Mouse (Mus musculus) spleen, embryonic (tissue): ENCODE results near the gene Adam22.

ENCODE experiments used
- CTCF ChIA-PET: fragments of 350-600 bp; sonication (Branson Sonifier 250); formaldehyde crosslinking; loops from one replicate; lab custom pipeline; 2022; lab: Charles Lee

The Adam22 gene

GRCm38 (mm10) chr5:8180646-8181045, 187.3 kb downstream of the Adam22 start:
- CTCF ChIA-PET = no interaction called here

GRCm38 (mm10) chr5:8178111-8178510, 189.8 kb downstream of the Adam22 start:
- CTCF ChIA-PET = no interaction called here

- CTCF ChIA-PET = interaction anchor here (0.7 kb wide), 1 partner anchor 153 kb away, joined by 7 read pairs; no protein-coding TSS in a partner anchor
Measured at GRCm38 (mm10) chr5:8164773-8165172, 203.2 kb downstream of the Adam22 start.

DNA sequence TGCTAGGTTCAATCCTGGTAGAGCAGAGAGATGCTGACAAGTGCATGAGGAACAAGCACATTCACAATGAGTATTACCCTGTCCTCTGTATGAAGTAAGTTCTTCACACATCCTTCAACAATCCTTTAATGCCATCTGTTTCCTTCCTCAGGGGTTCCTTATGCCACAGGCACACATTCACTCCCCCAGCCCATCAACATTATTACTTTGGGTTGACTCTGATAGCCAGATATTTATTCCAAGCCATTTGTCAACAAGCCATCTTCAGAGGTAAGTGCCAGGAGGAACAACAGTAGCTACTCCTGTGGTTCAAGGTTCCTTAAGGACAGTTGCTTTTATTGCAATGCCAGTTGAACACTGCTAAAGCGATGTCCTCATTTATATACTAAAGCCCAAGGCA, 216.3 kb downstream of the Adam22 start:
- CTCF ChIA-PET = no interaction called here

DNA sequence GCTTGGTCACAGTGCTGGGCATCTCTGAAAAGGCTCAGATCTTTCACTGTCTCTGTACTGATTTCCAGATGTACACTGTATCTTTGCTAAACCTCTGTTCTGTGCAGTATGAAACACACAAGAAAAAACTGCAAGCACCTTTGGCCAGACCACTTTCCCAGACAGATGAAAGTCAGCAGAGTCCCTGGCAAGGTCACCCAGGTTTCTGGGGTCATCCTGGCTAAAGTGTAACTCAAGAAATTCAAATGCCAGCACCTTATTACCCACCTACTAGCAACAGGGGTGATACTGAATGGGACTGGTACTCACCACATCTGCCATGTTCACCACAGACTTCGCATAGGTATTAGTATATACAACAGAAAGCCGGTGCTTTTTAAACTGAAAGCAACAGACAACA, 221.8 kb downstream of the Adam22 start:
- CTCF ChIA-PET = no interaction called here

GRCm38 (mm10) chr5:8145473-8145872, 222.5 kb downstream of the Adam22 start:
- CTCF ChIA-PET = no interaction called here

GRCm38 (mm10) chr5:8132546-8132945, 235.4 kb downstream of the Adam22 start:
- CTCF ChIA-PET = no interaction called here

DNA sequence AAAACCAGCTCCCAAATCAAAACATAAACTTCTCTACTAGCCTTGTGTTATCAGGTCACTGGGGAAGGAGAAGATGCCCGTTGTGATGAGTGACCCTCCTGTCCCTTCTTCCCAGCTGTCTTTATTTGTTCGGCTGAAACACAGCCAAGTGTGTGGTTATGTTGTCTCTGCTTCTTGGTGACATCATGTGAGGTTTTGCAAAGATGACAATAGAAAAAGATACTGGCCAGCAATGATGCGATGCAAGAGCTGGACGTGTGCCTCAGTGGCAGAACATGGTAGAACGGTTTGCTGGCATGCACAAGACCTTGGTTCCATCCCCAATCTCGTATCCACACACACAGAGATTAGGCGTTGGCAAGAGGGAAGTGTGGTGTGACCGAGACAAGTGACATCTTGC, 236.0 kb downstream of the Adam22 start:
- CTCF ChIA-PET = no interaction called here

DNA sequence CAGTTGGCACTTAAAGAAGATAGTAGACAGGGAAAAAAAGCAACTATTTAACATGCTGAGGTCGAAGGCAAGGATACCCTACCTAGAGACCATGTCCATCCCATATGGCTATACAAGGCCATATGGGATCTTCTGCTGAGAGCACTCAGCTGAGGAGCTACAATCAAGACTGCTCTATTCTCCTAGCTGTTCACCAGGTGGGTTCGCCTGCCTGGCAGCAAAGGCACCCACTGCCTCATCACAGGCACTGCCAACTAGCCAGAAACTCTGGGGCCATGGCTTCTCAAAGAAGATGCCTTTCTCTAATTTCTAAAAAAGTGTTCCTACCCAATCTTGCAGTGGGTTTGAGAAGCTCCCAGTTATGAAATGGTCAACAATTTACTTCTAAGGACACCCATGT, 238.2 kb downstream of the Adam22 start:
- CTCF ChIA-PET = no interaction called here

DNA sequence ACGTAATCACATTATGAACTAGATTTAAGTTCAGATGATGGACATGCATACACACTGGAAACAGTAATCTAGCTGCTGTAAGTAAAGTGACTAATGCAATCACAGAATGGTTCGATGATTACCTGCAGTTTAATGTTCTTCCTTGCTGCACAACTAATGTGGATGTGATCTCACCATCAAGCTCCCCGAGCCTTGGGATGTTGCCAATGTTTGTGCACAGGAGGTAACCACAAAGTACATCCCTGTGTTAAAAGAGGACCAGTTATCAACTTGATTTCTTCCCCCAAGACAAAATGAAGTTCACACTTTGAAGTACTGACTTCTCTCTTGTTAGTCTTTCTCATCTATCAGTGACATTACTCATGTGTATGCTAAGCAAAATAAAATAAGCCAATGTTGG, 247.0 kb downstream of the Adam22 start:
- CTCF ChIA-PET = no interaction called here

- CTCF ChIA-PET = no interaction called here
Measured at GRCm38 (mm10) chr5:8120087-8120486, 247.9 kb downstream of the Adam22 start.

GRCm38 (mm10) chr5:8116561-8117168, 251.3 kb downstream of the Adam22 start:
- CTCF ChIA-PET = no interaction called here

GRCm38 (mm10) chr5:8112246-8112645, 255.7 kb downstream of the Adam22 start:
- CTCF ChIA-PET = no interaction called here

DNA sequence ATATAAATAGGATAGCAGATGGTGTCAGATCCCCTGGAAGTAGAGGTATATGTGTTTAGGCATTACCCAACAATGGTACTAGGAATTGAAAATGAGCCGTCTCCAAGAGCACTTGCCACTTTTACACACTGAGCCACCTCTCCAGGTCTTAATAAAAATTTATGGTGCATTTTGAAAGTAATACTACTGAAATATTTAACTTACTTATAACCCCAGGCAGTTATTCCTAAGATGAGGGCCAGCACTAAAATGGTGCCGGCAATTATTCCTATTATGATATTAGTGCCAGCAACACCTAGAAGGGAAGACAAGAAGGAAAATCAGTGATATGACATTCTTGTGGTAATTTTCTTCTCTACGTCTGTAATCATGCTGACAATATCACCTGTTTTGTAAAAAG, 256.3 kb downstream of the Adam22 start:
- CTCF ChIA-PET = no interaction called here

GRCm38 (mm10) chr5:8095689-8096088, 272.3 kb downstream of the Adam22 start:
- CTCF ChIA-PET = no interaction called here

DNA sequence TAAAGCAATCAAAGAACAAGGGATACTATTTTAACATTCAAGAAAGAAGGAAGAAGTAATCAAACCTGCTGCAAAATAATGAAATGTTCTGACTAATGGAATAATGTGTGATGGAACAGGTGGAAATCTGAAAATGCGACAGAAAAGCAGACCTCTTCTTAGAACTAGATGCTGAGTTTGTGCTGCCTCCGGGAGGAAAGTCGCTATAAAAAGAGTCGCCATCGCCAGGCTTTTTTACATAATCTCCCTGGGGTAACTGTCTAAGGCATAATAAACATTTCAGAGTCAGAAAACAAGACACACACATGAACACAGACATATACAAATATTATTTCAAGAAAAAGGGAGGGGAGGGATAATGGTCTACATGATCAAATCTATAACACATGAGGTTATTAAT, 273.0 kb downstream of the Adam22 start:
- CTCF ChIA-PET = no interaction called here

DNA sequence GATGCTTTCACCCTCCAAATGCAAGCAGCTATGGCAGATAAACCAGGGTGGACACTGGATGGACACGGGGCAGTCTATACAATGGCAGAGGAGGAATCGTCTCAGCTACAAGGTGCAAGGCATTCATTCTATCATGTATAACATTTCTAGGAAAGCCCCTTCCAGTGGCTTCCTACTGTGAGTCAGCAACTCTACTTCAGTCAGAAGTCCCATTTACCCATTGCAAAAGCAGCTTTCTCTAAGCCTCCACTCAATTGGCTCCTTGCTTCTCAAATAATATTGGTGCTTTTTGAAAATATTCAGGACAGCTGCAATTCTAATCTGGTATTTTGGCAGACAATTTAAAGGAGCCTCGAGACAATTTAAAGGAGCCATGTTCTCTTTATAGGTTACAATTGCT, 279.8 kb downstream of the Adam22 start:
- CTCF ChIA-PET = no interaction called here

DNA sequence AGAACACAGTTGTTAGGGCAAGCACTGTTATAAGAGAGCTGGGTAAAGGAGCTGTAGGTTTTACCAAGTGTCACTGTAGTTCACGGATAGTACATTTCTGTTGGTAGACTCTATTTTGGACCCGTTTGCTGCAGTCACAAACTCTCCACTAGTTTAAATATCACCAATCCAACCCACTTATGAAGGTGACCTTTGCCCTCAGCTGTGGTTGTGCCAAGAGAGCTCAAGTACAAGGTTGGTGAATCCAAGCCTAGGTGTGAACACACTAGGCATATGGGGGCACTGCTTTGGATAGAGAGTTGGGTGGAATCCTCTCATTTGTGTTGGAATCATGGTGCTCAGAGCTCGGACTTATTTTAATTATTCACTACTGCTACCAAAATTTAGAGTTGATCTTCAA, 282.3 kb downstream of the Adam22 start:
- CTCF ChIA-PET = no interaction called here

GRCm38 (mm10) chr5:8082800-8083509, 285.0 kb downstream of the Adam22 start:
- CTCF ChIA-PET = no interaction called here

DNA sequence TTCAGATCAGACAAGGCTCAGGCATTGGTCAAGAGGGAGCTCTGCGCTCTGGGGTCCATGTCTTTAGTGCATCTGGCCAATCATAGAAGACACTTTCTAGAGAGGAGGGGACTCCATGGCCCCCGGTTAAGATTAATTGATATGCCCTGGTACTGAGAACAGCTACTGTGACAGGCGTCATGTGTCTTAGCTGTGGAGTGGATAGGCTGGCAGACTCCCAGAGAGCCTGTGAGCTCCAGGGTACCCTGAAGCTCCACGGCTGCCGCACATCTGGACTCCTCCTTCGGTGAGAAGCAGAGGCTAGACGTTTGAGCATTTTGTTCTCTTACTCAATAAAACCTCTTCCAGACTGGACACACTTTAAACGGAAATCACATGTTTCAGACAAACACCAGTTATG, 290.5 kb downstream of the Adam22 start:
- CTCF ChIA-PET = no interaction called here

GRCm38 (mm10) chr5:8073901-8074561, 293.9 kb downstream of the Adam22 start:
- CTCF ChIA-PET = no interaction called here

- CTCF ChIA-PET = no interaction called here
Measured at GRCm38 (mm10) chr5:8073406-8073805, 294.6 kb downstream of the Adam22 start.

- CTCF ChIA-PET = no interaction called here
Measured at GRCm38 (mm10) chr5:8063207-8063606, 304.8 kb downstream of the Adam22 start.
